Mouse (Mus musculus): ENCODE measurements around the gene Zmynd12. TPM values are rescaled to one million over a fixed set of nuclear protein-coding genes. Genes with fewer than 3 reads are reported as not detected.
A peak's percentile ranks its signal among the peaks of the same experiment; 100 is the strongest.

The Zmynd12 gene
- 0.41 and 0.46 TPM in 2 replicates for polyA plus RNA-seq (2015; fragmentation: Nextera tagmentation; extraction: Ambion mirVana)

DNA sequence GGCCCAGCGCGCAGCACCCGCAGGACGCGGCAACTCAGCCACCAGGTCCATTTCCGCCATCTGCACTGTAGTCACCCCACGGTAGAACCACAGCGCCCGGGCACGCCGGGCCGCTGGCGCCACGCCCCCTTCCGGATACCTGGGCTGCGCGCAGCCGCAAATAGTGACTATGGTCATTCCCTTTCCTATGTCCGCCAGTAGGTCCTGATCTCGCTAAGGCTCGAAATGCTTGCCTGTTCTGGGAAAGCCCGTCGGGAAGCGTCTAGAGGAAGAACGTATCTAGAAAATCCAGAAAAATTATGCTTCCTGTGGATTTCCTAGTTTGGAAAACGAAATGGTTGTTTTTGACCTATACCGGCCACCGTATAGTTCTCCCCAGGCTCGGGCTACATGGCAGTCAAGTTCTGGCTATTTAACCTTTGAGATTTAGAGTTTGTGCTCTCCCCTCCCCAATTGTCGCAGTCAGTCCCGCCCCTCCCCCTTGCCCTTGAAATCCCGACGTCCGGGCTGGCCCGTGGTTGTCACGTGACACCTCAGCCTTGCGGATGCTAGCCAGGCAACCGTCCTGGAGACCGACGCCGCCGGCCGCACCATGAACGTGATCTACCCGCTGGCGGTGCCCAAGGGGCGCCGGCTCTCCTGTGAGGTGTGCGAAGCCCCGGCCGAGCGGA lies at the start of gene Zmynd12, which contains the start of gene Ppcs:
TSS of gene Zmynd12 (plus strand) at position 521 of the 671 bp plus-strand sequence.
TSS of gene Ppcs (minus strand) at position 127 of the 671 bp plus-strand sequence.
- peak; percentile 88 for DNase-seq (ENCODE audit: low spot score)

- DNase-seq (ENCODE audit: low spot score): no peak
These were observed 41.0 kb upstream of the Zmynd12 start for GRCm38 (mm10) chr4:119381471-119382190.

- no peak for DNase-seq (ENCODE audit: low spot score)
These were observed 33.4 kb upstream of the Zmynd12 start for GRCm38 (mm10) chr4:119389184-119389583.

- peak; percentile 39 for DNase-seq (ENCODE audit: low spot score)
These were observed 32.2 kb upstream of the Zmynd12 start for GRCm38 (mm10) chr4:119390369-119390768.

- no peak for DNase-seq (ENCODE audit: low spot score)
These were observed 23.9 kb upstream of the Zmynd12 start for GRCm38 (mm10) chr4:119398751-119399150.

GRCm38 (mm10) chr4:119400896-119401295 lies 21.7 kb upstream of the Zmynd12 start:
- DNase-seq (ENCODE audit: low spot score): no peak

DNA sequence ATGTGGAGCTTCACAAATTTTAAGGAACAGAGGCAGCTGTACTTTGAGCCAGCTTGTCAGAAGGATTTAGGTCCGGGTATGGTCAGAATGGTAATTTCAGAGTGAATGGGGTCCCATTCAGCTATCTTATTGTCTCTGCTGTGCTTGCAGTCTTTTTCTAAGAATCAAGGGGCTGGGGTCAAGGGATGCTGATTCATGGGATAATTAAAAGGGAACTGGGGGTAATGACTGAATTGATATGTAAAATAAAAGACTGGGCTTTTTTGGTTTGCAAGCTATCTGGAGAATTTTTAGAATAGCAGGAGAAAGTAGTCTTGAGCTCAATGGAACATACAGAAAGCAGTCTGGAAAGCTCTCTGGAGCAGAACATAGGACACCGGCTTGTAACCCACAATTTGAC lies 19.2 kb upstream of the Zmynd12 start:
- no peak for DNase-seq (ENCODE audit: low spot score)

GRCm38 (mm10) chr4:119411877-119412650 lies 10.6 kb upstream of the Zmynd12 start:
- DNase-seq (ENCODE audit: low spot score): peak; percentile 56

GRCm38 (mm10) chr4:119412791-119413190 lies 9.8 kb upstream of the Zmynd12 start:
- DNase-seq (ENCODE audit: low spot score): peak; percentile 20

GRCm38 (mm10) chr4:119415072-119415753 lies 7.4 kb upstream of the Zmynd12 start, which contains the start of gene Ccdc30:
Gene Ccdc30 (minus strand): TSS chr4:119415521.
- DNase-seq (ENCODE audit: low spot score): peak; percentile 91

- no peak for DNase-seq (ENCODE audit: low spot score)
These were observed 5.3 kb upstream of the Zmynd12 start for GRCm38 (mm10) chr4:119417270-119417669.

DNA sequence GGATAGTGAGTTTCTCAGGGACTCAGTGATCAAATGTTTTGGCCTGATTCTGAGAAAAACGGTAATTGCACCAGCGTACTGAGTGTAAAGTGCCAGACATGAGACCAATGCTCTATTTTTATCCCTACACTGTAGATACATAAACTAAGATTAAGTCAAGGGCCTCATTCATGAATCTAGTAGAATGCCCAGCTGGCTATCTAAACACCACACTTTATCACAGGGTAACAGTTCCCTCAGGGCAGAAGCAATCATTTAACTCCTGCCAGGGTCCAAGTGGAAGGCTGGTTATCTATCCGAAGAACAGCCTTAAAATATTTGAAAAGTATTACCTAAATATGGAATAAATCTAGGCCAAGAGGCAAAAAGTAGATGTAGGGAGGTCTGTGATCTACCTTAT lies 4.7 kb upstream of the Zmynd12 start:
- DNase-seq (ENCODE audit: low spot score): no peak

DNA sequence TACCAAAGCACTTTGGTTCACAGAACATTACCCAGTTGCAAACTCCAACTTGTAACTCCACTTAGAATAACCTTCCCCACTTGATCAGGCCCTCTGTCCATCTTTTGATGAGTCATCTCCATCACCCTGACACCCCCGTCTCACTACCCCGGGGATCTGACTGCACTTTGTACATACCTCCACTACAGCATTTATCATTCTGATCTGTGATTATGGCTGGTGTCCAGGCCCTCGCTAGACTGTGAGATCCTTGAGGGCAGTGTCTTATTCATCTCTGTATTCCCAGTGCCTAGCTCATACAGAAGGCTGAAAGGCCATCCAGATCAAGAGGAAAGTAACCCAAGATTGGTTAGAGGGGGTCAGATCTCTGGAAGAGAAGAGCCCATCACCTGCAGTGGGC lies 1.4 kb upstream of the Zmynd12 start:
- DNase-seq (ENCODE audit: low spot score): no peak

DNA sequence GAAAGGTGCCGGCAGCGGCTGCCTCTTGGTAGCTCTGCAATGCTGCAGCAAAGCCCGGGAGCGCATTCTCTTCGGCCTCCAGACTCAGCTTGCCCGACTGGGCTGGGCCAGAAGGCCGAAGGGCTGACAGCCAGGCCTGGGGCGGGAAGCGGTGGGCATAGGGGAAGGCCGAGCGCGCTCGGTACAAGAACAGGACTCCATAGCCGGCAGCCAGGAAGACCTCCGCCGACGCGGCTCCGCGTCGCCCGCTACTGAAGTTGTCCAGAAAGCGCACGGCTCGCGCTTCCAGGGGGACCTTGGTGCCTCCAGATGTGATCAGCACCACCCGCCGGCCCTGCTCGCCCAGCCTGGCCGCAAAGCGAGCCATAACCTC lies 707 bp upstream of the Zmynd12 start:
- no peak for DNase-seq (ENCODE audit: low spot score)

GRCm38 (mm10) chr4:119425077-119425476 lies 2.5 kb downstream of the Zmynd12 start:
- DNase-seq (ENCODE audit: low spot score): no peak

DNA sequence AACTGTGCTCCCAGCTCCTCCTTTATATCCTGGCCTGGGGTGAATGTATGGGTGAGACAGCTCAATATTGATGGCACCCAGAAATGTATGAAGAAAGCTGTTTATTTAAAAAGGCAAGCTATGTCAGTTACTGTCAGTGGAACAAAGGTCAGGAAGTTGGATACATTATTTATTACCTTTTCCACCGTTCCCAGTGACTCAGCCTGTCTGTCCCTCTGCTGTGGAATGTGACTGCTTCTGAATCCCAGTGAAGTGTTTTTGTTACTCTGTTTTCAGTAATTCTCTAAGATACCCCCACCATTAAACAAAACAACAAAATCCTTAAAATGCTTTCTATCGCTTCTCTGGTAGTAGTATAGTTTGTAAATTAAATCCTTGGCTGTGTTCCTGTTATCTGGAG lies 3.0 kb downstream of the Zmynd12 start:
- no peak for DNase-seq (ENCODE audit: low spot score)

DNA sequence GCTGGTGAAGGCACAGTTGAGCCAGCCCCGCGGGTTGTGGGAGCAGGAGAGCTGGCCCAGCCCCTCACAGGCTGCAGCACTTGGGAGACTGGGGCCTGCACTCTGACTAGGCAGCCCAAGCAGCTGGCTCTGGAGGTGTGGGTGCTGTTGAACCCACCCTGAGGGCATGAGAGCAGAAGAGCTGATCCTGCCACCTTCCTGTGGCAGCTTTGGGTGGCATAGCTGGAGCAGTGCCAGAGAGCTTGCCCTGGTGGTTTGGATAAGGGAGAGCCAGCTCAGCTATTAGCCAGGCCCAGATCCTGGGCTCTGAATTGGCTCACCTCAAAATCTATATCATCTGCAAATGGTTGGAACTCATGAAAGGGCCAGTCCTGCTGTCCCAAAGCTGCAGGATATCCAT lies 5.1 kb downstream of the Zmynd12 start:
- no peak for DNase-seq (ENCODE audit: low spot score)

DNA sequence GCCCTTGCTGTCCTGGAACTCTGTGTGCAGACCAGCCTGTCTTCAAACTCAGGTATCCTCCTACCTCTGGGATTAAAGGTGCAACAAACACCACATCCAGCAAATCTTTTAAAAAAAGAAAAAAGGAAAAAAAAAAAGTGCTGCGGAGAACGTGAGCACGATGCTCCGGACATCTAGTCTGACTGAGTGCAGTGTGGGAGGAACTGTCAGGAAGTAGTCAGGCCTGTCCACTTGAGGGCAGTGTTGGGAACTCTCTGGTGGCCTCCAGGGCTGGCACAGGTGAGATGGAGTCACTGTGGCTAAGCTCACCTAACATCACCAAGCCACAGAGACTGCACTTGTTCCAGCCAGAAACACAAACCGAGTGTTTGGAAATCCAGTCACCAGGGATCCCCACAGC lies 8.1 kb downstream of the Zmynd12 start:
- DNase-seq (ENCODE audit: low spot score): peak; percentile 28

DNA sequence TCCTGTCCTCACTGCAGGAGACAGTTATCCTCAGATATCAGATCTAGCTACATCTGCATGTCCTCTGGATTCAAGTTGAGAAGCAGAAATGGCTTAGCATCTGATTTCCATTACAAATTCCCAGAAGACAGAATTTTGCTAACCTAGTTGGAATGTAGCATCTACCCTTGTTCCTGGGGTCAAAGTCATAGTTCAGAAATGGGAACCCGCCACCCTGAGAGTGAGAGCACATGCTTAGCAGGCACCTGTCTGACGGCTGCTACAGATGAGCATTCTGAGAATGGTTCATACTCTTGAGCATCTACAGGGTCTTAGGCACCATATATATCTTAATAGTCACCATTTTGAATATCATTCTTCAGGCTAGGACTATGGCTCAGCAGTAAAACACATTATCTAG lies 15.3 kb downstream of the Zmynd12 start:
- DNase-seq (ENCODE audit: low spot score): no peak

DNA sequence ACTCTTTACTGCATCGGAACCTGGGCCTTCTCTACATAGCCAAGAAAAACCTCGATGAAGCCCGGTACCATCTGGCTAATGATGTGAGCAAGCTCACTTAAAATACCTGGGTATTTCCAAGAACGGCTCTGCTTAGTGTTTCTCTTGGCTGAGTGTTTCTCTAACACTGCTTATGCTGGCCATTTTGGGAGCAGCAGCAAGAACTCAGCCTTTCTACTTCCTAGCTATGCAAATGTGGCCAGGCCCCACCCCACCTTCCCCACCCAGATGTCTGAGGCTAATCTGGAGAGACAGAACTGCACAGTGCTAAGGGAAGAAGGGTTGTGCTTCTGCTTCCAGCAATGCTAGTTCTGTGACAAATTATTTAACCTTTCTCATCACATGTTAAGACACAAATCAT lies 19.2 kb downstream of the Zmynd12 start:
- DNase-seq (ENCODE audit: low spot score): no peak

DNA sequence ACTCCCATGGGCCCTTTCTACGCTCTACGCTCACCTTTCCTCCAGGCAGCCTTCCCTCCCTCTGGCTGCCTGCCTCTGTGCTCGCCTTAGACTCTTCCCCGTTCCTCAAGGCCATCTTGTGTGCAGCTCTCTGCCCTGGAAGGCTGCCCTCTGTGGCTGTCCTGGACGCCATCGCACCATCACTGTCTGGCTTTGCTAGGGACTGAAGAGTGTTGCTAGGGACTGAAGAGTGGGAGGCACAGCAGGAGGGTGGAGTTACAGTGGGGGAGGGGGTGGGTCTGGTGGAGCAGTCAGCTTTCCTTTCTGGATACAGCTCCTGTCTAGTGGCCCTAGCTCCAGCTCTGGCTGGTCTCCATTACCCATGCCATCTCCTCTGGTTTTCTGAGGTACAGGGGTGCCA lies 19.9 kb downstream of the Zmynd12 start:
- no peak for DNase-seq (ENCODE audit: low spot score)

Measured in thymus, postnatal 0 days (tissue).